Mouse (Mus musculus): Measurements from ENCODE around the gene Zfp119b. TPM values are rescaled to one million over a fixed set of nuclear protein-coding genes. Genes with fewer than 3 reads are reported as not detected.
A peak's percentile ranks its signal among the peaks of the same experiment; 100 is the strongest.

The Zfp119b gene
- 4.2 and 5.0 TPM in 2 replicates for polyA plus RNA-seq (2014; fragmentation: Nextera tagmentation; extraction: Ambion mirVana)

- Histone ChIP-seq H3K36me3 (ENCODE audit: control insufficient read depth, insufficient read depth, low read length) (no peaks in the 10 kb centered on the region), H3K4me2 (ENCODE audit: low read length) (no peak within 1 kb of the TSS), H3K9ac (ENCODE audit: low read length) (no peak within 1 kb of the TSS), H3K27ac (ENCODE audit: low read depth) (no peak within 1 kb of the TSS), H3K9me3 (ENCODE audit: control insufficient read depth, low read length) (no peaks in the 10 kb centered on the region), H3K4me1 (replicated peaks; ENCODE audit: control insufficient read depth, insufficient read depth, low read length) (no peaks in the 10 kb centered on the region), H3K27me3 (replicated peaks; ENCODE audit: control insufficient read depth, insufficient read depth, low read length) (no peaks in the 10 kb centered on the region), H3K4me3 (ENCODE audit: low read depth, low read length) (no peak within 1 kb of the TSS)
- 90% methylated on average over 2 of the region's 2 CpGs for WGBS
- no peak for ATAC-seq (replicated peaks; ENCODE audit: low FRiP score, low TSS enrichment, low read depth)
- no peak for DNase-seq (ENCODE audit: low spot score)
These were observed at the start of gene Zfp119b for GRCm38 (mm10) chr17:55949400-55949799. Zfp119b (minus strand) TSS chr17:55949500.

- Histone ChIP-seq H3K27ac (ENCODE audit: low read depth) (no peak overlapping the region), H3K4me1 (replicated peaks; ENCODE audit: control insufficient read depth, insufficient read depth, low read length) (no peaks in the 10 kb centered on the region), H3K4me2 (ENCODE audit: low read length) (no peak overlapping the region), H3K9me3 (ENCODE audit: control insufficient read depth, low read length) (no peaks in the 10 kb centered on the region), H3K36me3 (ENCODE audit: control insufficient read depth, insufficient read depth, low read length) (no peaks in the 10 kb centered on the region), H3K27me3 (replicated peaks; ENCODE audit: control insufficient read depth, insufficient read depth, low read length) (peaks cover 7% of the 10 kb centered on the region; the same call in 1 of the 2 replicates), H3K4me3 (ENCODE audit: low read depth, low read length) (no peak overlapping the region), H3K9ac (ENCODE audit: low read length) (no peak overlapping the region)
- DNase-seq (ENCODE audit: low spot score) (no peak), ATAC-seq (replicated peaks; ENCODE audit: low FRiP score, low TSS enrichment, low read depth) (no peak)
- 82% methylated on average over 15 of the region's 15 CpGs for WGBS
These were observed 46.7 kb upstream of the Zfp119b start for GRCm38 (mm10) chr17:55996007-55996406.

GRCm38 (mm10) chr17:55990278-55990898 lies 41.1 kb upstream of the Zfp119b start:
- H3K9ac ChIP-seq (ENCODE audit: low read length) = no peak overlapping the region
- no peaks in the 10 kb centered on the region for H3K36me3 ChIP-seq (ENCODE audit: control insufficient read depth, insufficient read depth, low read length)
- no peak overlapping the region for H3K27ac ChIP-seq (ENCODE audit: low read depth)
- no peak overlapping the region for H3K4me2 ChIP-seq (ENCODE audit: low read length)
- peak; percentile 41 for ATAC-seq (replicated peaks; ENCODE audit: low FRiP score, low TSS enrichment, low read depth)
- H3K27me3 ChIP-seq (replicated peaks; ENCODE audit: control insufficient read depth, insufficient read depth, low read length) = no peaks in the 10 kb centered on the region
- DNase-seq (ENCODE audit: low spot score) = no peak
- H3K4me1 ChIP-seq (replicated peaks; ENCODE audit: control insufficient read depth, insufficient read depth, low read length) = peaks cover 6% of the 10 kb centered on the region; the same call in 1 of the 2 replicates
- WGBS = 81% methylated on average over 8 of the region's 8 CpGs
- no peaks in the 10 kb centered on the region for H3K9me3 ChIP-seq (ENCODE audit: control insufficient read depth, low read length)
- no peak overlapping the region for H3K4me3 ChIP-seq (ENCODE audit: low read depth, low read length)

GRCm38 (mm10) chr17:55986030-55986961 lies 37.0 kb upstream of the Zfp119b start, which contains the start of gene Fsd1:
Fsd1 (plus strand) TSS chr17:55986509.
- Histone ChIP-seq H3K36me3 (ENCODE audit: control insufficient read depth, insufficient read depth, low read length) (no peaks in the 10 kb centered on the region), H3K27me3 (replicated peaks; ENCODE audit: control insufficient read depth, insufficient read depth, low read length) (no peaks in the 10 kb centered on the region), H3K4me2 (ENCODE audit: low read length) (peak within 1 kb of the TSS; percentile 76), H3K4me1 (replicated peaks; ENCODE audit: control insufficient read depth, insufficient read depth, low read length) (peaks cover 6% of the 10 kb centered on the region; the same call in 1 of the 2 replicates), H3K4me3 (ENCODE audit: low read depth, low read length) (peak within 1 kb of the TSS; percentile 51), H3K27ac (ENCODE audit: low read depth) (no peak within 1 kb of the TSS), H3K9me3 (ENCODE audit: control insufficient read depth, low read length) (no peaks in the 10 kb centered on the region), H3K9ac (ENCODE audit: low read length) (peak within 1 kb of the TSS; percentile 38; the same call in 1 of the 2 replicates)
- peak; percentile 44; the same call in 1 of the 2 replicates for ATAC-seq (replicated peaks; ENCODE audit: low FRiP score, low TSS enrichment, low read depth)
- DNase-seq (ENCODE audit: low spot score) = peak; percentile 76
- WGBS = 9% methylated on average over 35 of the region's 35 CpGs

- Histone ChIP-seq H3K4me1 (replicated peaks; ENCODE audit: control insufficient read depth, insufficient read depth, low read length) (peaks cover 8% of the 10 kb centered on the region; the same call in 1 of the 2 replicates), H3K4me3 (ENCODE audit: low read depth, low read length) (no peak overlapping the region), H3K4me2 (ENCODE audit: low read length) (no peak overlapping the region), H3K27ac (ENCODE audit: low read depth) (no peak overlapping the region), H3K9me3 (ENCODE audit: control insufficient read depth, low read length) (no peaks in the 10 kb centered on the region), H3K9ac (ENCODE audit: low read length) (no peak overlapping the region), H3K27me3 (replicated peaks; ENCODE audit: control insufficient read depth, insufficient read depth, low read length) (no peaks in the 10 kb centered on the region), H3K36me3 (ENCODE audit: control insufficient read depth, insufficient read depth, low read length) (no peaks in the 10 kb centered on the region)
- DNase-seq (ENCODE audit: low spot score) (no peak), ATAC-seq (replicated peaks; ENCODE audit: low FRiP score, low TSS enrichment, low read depth) (no peak)
- WGBS = 32% methylated on average over 3 of the region's 3 CpGs
These were observed 28.0 kb upstream of the Zfp119b start for GRCm38 (mm10) chr17:55977301-55977700.

- no peaks in the 10 kb centered on the region for H3K27me3 ChIP-seq (replicated peaks; ENCODE audit: control insufficient read depth, insufficient read depth, low read length)
- DNase-seq (ENCODE audit: low spot score) (peak; percentile 90), ATAC-seq (replicated peaks; ENCODE audit: low FRiP score, low TSS enrichment, low read depth) (peak; percentile 84)
- H3K4me3 ChIP-seq (ENCODE audit: low read depth, low read length) = no peak overlapping the region
- H3K9me3 ChIP-seq (ENCODE audit: control insufficient read depth, low read length) = no peaks in the 10 kb centered on the region
- 15% methylated on average over 13 of the region's 13 CpGs for WGBS
- no peak overlapping the region for H3K27ac ChIP-seq (ENCODE audit: low read depth)
- H3K4me2 ChIP-seq (ENCODE audit: low read length) = peak overlapping the region; percentile 23; the same call in 1 of the 2 replicates
- H3K9ac ChIP-seq (ENCODE audit: low read length) = no peak overlapping the region
- H3K4me1 ChIP-seq (replicated peaks; ENCODE audit: control insufficient read depth, insufficient read depth, low read length) = peaks cover 10% of the 10 kb centered on the region; the same call in 1 of the 2 replicates
- H3K36me3 ChIP-seq (ENCODE audit: control insufficient read depth, insufficient read depth, low read length) = no peaks in the 10 kb centered on the region
These were observed 27.1 kb upstream of the Zfp119b start for GRCm38 (mm10) chr17:55976255-55976862.

GRCm38 (mm10) chr17:55971453-55971852 lies 22.2 kb upstream of the Zfp119b start:
- Histone ChIP-seq H3K4me2 (ENCODE audit: low read length) (peak overlapping the region; percentile 68), H3K4me3 (ENCODE audit: low read depth, low read length) (no peak overlapping the region)

More at GRCm38 (mm10) chr17:55971453-55971852, 22.2 kb upstream of the Zfp119b start:
- Histone ChIP-seq H3K9ac (ENCODE audit: low read length) (peak overlapping the region; percentile 41), H3K9me3 (ENCODE audit: control insufficient read depth, low read length) (no peaks in the 10 kb centered on the region), H3K36me3 (ENCODE audit: control insufficient read depth, insufficient read depth, low read length) (peaks cover 16% of the 10 kb centered on the region), H3K27ac (ENCODE audit: low read depth) (no peak overlapping the region), H3K4me1 (replicated peaks; ENCODE audit: control insufficient read depth, insufficient read depth, low read length) (peaks cover 13% of the 10 kb centered on the region; the same call in 1 of the 2 replicates), H3K27me3 (replicated peaks; ENCODE audit: control insufficient read depth, insufficient read depth, low read length) (peaks cover 10% of the 10 kb centered on the region; the same call in 1 of the 2 replicates)
- no peak for ATAC-seq (replicated peaks; ENCODE audit: low FRiP score, low TSS enrichment, low read depth)
- WGBS = 37% methylated on average over 22 of the region's 22 CpGs
- no peak for DNase-seq (ENCODE audit: low spot score)
